Mouse (Mus musculus): Measurements from ENCODE around the gene Fbh1. TPM values are rescaled to one million over a fixed set of nuclear protein-coding genes. Genes with fewer than 3 reads are reported as not detected.
A peak's percentile ranks its signal among the peaks of the same experiment; 100 is the strongest.

Fbh1 gene
- polyA plus RNA-seq, 1 experiment from 2014 or later = 24.3 TPM

GRCm38 (mm10) chr2:11767161-11767545 lies 10.2 kb downstream of the Fbh1 start:
- Histone ChIP-seq H3K4me2 (ENCODE audit: low read depth, low read length) (no peak overlapping the region), H3K4me3 (ENCODE audit: low read depth, low read length) (no peak overlapping the region), H3K27me3 (ENCODE audit: insufficient read depth, low read length) (no peaks in the 10 kb centered on the region), H3K9me3 (ENCODE audit: low read length) (no peaks in the 10 kb centered on the region), H3K36me3 (replicated peaks; ENCODE audit: insufficient read depth, low read length) (peaks cover 43% of the 10 kb centered on the region), H3K9ac (replicated peaks) (no peak overlapping the region), H3K4me1 (ENCODE audit: insufficient read depth) (peaks cover 8% of the 10 kb centered on the region), H3K27ac (ENCODE audit: low read depth) (no peak overlapping the region)
- no peak for TF ChIP-seq CTCF (IDR thresholded peaks at IDR 0.05; ENCODE audit: low read depth)
- no peak for TF ChIP-seq EP300 (IDR thresholded peaks at IDR 0.05; ENCODE audit: low read depth)
- ATAC-seq (no peak; the same call in 1 of the 2 replicates), DNase-seq (no peak)
- WGBS (ENCODE audit: insufficient replicate concordance) = 80% methylated on average over 10 of the region's 10 CpGs

- peaks cover 6% of the 10 kb centered on the region for H3K4me1 ChIP-seq (ENCODE audit: insufficient read depth)
- no peaks in the 10 kb centered on the region for H3K27me3 ChIP-seq (ENCODE audit: insufficient read depth, low read length)
- no peak overlapping the region for H3K4me3 ChIP-seq (ENCODE audit: low read depth, low read length)
- DNase-seq = no peak
- H3K27ac ChIP-seq (ENCODE audit: low read depth) = no peak overlapping the region
- ATAC-seq = peak; percentile 43
- 66% methylated on average over 5 of the region's 5 CpGs for WGBS (ENCODE audit: insufficient replicate concordance)
- H3K9me3 ChIP-seq (ENCODE audit: low read length) = no peaks in the 10 kb centered on the region
- no peak overlapping the region for H3K9ac ChIP-seq (replicated peaks)
- no peak for TF ChIP-seq EP300 (IDR thresholded peaks at IDR 0.05; ENCODE audit: low read depth)
- no peak for TF ChIP-seq CTCF (IDR thresholded peaks at IDR 0.05; ENCODE audit: low read depth)
- H3K4me2 ChIP-seq (ENCODE audit: low read depth, low read length) = no peak overlapping the region
- H3K36me3 ChIP-seq (replicated peaks; ENCODE audit: insufficient read depth, low read length) = peaks cover 48% of the 10 kb centered on the region
Observed at GRCm38 (mm10) chr2:11766485-11767160, 10.8 kb downstream of the Fbh1 start.

GRCm38 (mm10) chr2:11765694-11766093 lies 11.7 kb downstream of the Fbh1 start:
- WGBS (ENCODE audit: insufficient replicate concordance) = 69% methylated on average over 4 of the region's 4 CpGs
- ATAC-seq = no peak
- no peak for DNase-seq

GRCm38 (mm10) chr2:11762541-11762940 lies 14.8 kb downstream of the Fbh1 start:
- ATAC-seq = no peak
- Histone ChIP-seq H3K4me3 (ENCODE audit: low read depth, low read length) (no peak overlapping the region), H3K36me3 (replicated peaks; ENCODE audit: insufficient read depth, low read length) (peaks cover 81% of the 10 kb centered on the region)

More at GRCm38 (mm10) chr2:11765694-11766093, 11.7 kb downstream of the Fbh1 start:
- H3K9ac ChIP-seq (replicated peaks) = no peak overlapping the region
- no peaks in the 10 kb centered on the region for H3K9me3 ChIP-seq (ENCODE audit: low read length)
- H3K27ac ChIP-seq (ENCODE audit: low read depth) = no peak overlapping the region
- no peak for TF ChIP-seq CTCF (IDR thresholded peaks at IDR 0.05; ENCODE audit: low read depth)
- TF ChIP-seq EP300 (IDR thresholded peaks at IDR 0.05; ENCODE audit: low read depth) = no peak
- no peaks in the 10 kb centered on the region for H3K27me3 ChIP-seq (ENCODE audit: insufficient read depth, low read length)
- H3K4me1 ChIP-seq (ENCODE audit: insufficient read depth) = no peaks in the 10 kb centered on the region
- H3K36me3 ChIP-seq (replicated peaks; ENCODE audit: insufficient read depth, low read length) = peaks cover 57% of the 10 kb centered on the region
- H3K4me2 ChIP-seq (ENCODE audit: low read depth, low read length) = no peak overlapping the region
- H3K4me3 ChIP-seq (ENCODE audit: low read depth, low read length) = no peak overlapping the region

GRCm38 (mm10) chr2:11739516-11740051 lies 37.8 kb downstream of the Fbh1 start:
- no peak for TF ChIP-seq CTCF (IDR thresholded peaks at IDR 0.05; ENCODE audit: low read depth)
- TF ChIP-seq EP300 (IDR thresholded peaks at IDR 0.05; ENCODE audit: low read depth) = no peak
- peak overlapping the region; percentile 45; the same call in 1 of the 2 replicates for H3K27ac ChIP-seq (ENCODE audit: low read depth)

More at GRCm38 (mm10) chr2:11762541-11762940, 14.8 kb downstream of the Fbh1 start:
- no peak overlapping the region for H3K4me2 ChIP-seq (ENCODE audit: low read depth, low read length)
- no peak for DNase-seq
- 82% methylated on average over 4 of the region's 4 CpGs for WGBS (ENCODE audit: insufficient replicate concordance)
- TF ChIP-seq CTCF (IDR thresholded peaks at IDR 0.05; ENCODE audit: low read depth) (no peak), EP300 (IDR thresholded peaks at IDR 0.05; ENCODE audit: low read depth) (no peak)
- no peaks in the 10 kb centered on the region for H3K4me1 ChIP-seq (ENCODE audit: insufficient read depth)
- no peak overlapping the region for H3K27ac ChIP-seq (ENCODE audit: low read depth)
- H3K9me3 ChIP-seq (ENCODE audit: low read length) = no peaks in the 10 kb centered on the region
- no peak overlapping the region for H3K9ac ChIP-seq (replicated peaks)
- H3K27me3 ChIP-seq (ENCODE audit: insufficient read depth, low read length) = no peaks in the 10 kb centered on the region

GRCm38 (mm10) chr2:11738794-11739193 lies 38.6 kb downstream of the Fbh1 start:
- H3K36me3 ChIP-seq (replicated peaks; ENCODE audit: insufficient read depth, low read length) = peaks cover 30% of the 10 kb centered on the region
- 84% methylated on average over 3 of the region's 3 CpGs for WGBS (ENCODE audit: insufficient replicate concordance)
- no peaks in the 10 kb centered on the region for H3K27me3 ChIP-seq (ENCODE audit: insufficient read depth, low read length)
- ATAC-seq (no peak), DNase-seq (no peak)
- TF ChIP-seq CTCF (IDR thresholded peaks at IDR 0.05; ENCODE audit: low read depth) (no peak), EP300 (IDR thresholded peaks at IDR 0.05; ENCODE audit: low read depth) (no peak)
- H3K4me1 ChIP-seq (ENCODE audit: insufficient read depth) = no peaks in the 10 kb centered on the region
- H3K27ac ChIP-seq (ENCODE audit: low read depth) = no peak overlapping the region
- no peak overlapping the region for H3K4me2 ChIP-seq (ENCODE audit: low read depth, low read length)
- no peak overlapping the region for H3K9ac ChIP-seq (replicated peaks)
- no peaks in the 10 kb centered on the region for H3K9me3 ChIP-seq (ENCODE audit: low read length)
- H3K4me3 ChIP-seq (ENCODE audit: low read depth, low read length) = no peak overlapping the region

More at GRCm38 (mm10) chr2:11739516-11740051, 37.8 kb downstream of the Fbh1 start:
- ATAC-seq (peak; percentile 71), DNase-seq (no peak)
- Histone ChIP-seq H3K4me3 (ENCODE audit: low read depth, low read length) (no peak overlapping the region), H3K36me3 (replicated peaks; ENCODE audit: insufficient read depth, low read length) (peaks cover 34% of the 10 kb centered on the region), H3K4me1 (ENCODE audit: insufficient read depth) (no peaks in the 10 kb centered on the region), H3K9me3 (ENCODE audit: low read length) (no peaks in the 10 kb centered on the region), H3K9ac (replicated peaks) (no peak overlapping the region), H3K4me2 (ENCODE audit: low read depth, low read length) (no peak overlapping the region), H3K27me3 (ENCODE audit: insufficient read depth, low read length) (no peaks in the 10 kb centered on the region)
- WGBS (ENCODE audit: insufficient replicate concordance) = 79% methylated on average over 4 of the region's 4 CpGs

All from liver, postnatal 0 days (tissue).